Mouse (Mus musculus) retina, embryonic 14.5 days (tissue): Measurements from ENCODE around the gene Nrap.
A peak's percentile ranks its signal among the peaks of the same experiment; 100 is the strongest.

ENCODE experiments used
- DNase-seq: peaks from one replicate; pipeline ENCODE4 v3.0.0-alpha.2; 2015; ENCODE audit warnings: low spot score

Gene Nrap

GRCm38 (mm10) chr19:56396669-56397621 lies 7.1 kb upstream of the Nrap start, which contains the start of gene Casp7:
Casp7 (plus strand) TSS chr19:56397129.
- peak; percentile 63 for DNase-seq

GRCm38 (mm10) chr19:56396227-56396626 lies 6.4 kb upstream of the Nrap start:
- no peak for DNase-seq

GRCm38 (mm10) chr19:56395183-56395935 lies 5.5 kb upstream of the Nrap start:
- no peak for DNase-seq

- no peak for DNase-seq
Measured at GRCm38 (mm10) chr19:56393311-56393866, 3.6 kb upstream of the Nrap start.

DNA sequence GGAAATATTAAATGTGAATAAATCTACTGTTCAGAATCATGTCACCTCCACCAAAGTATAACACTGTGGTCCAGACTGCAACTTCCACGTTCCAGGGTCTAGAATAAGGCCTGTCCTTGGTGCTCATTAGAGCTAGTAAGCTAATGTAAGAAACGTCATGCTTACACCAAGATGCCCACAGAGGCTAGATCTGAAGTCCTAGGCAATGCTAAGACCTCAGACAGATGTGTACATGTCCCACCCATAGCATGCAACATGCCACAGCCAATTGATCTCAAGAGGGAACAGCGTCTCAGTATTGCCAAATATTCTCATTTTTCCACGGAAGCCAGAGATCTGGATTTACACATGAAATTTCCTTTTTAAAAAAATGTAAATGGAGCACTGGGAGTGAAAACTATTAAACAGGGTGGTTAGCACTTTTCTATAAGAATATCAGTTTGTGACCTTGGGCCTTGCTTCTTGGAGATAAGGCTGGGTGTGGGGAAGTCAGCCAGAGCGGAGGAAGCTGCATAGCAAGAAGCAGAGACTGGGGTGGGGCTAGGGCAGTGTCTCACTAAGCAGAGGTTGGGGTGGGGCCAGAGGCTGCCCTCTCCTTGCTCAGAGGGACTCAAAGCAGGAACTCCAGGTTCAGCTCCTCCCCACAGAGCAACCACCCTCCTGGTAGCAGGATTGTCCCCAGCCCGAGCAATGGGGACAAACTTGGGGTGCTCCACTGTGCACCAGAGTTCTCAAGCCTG lies 1.6 kb upstream of the Nrap start:
- no peak for DNase-seq

- no peak for DNase-seq
Measured at GRCm38 (mm10) chr19:56389176-56389575, 661 bp downstream of the Nrap start.

DNA sequence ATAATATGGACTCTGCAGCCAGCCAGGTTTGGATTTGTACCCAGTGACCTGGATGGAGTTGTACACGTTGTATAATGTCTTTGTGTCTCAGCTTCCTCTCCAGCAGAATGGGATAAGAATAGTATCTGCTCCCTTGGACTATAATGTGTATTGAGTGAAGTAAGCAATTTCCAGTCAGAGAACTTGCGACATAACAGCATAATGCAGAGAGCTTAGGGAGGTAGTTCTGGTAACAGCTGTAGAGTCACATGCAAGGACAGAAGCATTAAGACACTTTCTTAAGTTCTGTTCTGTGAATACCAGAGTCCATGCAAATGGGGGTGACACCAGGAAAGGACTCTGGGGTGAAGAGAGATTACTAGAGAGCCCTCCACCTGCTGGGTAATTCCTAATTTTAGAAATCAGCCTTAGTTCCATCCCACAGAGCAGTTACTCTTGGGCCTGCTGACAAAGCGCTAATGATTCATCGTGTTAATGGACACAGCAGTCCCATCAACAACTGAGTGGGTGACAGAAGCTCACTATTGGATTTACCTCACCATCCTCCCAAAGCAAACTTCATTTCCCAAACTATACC lies 2.0 kb downstream of the Nrap start:
- no peak for DNase-seq

- no peak for DNase-seq
Measured at GRCm38 (mm10) chr19:56386095-56386494, 3.7 kb downstream of the Nrap start.

DNA sequence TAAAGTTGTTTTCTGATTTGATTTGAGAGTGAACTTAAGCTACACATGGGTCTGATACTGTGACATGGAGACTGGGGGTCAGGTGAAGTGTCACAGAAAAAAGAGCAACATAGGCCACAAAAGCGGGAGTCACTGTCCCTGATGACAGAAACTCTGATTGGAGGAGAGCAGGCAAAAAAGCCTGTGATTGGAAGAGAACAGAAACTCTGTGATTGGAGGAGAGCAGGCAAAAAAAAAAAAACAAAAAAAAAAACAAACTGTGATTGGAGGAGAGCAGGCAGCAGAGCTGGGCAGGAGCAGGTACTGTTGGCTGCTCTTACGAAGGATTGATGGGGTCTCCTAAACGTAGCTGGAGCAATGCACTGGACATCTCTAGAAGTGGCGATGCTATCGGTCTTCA lies 4.3 kb downstream of the Nrap start:
- no peak for DNase-seq

GRCm38 (mm10) chr19:56381407-56381806 lies 8.4 kb downstream of the Nrap start:
- DNase-seq = no peak

DNA sequence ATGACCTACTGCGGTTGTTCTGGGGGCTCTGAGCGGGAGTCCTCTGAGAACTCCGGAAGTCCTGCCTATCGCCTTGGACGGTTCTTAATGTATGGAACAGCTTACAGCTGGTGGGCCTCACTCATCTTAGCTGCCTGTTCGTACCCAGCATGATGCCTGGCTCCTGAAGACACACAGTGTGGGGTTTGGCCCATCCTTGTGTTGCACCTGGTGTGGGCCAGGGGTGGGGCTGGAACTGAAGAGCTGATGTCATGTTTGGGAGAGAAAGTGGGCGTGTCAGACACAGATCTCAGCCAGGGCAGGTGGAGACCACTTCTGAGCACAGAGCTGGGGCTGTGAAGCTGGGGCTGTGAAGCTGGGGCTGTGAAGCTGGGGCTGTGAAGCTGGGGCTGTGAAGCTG lies 9.5 kb downstream of the Nrap start:
- DNase-seq = no peak

DNA sequence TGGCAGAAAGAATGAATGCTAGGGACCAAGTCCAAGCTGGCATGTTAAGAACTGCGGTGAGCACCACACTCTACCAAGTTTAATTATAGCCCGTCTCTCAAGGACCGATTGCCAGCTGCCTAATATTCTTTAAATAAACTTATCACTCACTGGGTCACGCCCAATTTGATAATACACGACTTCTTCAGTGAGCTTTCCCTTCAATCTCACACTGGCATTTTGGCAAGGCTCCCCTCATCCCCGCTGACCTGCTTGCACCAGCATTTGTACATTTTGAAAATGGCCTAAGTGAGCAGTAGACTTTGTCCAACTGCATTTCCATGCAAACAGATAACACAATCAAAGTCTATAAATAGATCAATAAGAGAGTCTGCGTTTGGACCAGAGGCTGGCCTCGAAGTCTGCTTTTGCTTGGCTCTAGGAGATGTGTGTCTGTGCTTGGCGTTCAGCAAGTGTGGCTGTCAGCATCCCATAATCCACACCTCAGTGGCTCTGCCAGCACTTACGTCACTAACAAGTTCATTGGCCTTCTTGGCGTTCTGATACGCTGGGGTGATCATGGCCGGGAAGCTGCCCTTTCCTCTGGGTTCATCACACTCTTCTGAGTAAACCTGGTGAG lies 11.2 kb downstream of the Nrap start:
- no peak for DNase-seq

DNA sequence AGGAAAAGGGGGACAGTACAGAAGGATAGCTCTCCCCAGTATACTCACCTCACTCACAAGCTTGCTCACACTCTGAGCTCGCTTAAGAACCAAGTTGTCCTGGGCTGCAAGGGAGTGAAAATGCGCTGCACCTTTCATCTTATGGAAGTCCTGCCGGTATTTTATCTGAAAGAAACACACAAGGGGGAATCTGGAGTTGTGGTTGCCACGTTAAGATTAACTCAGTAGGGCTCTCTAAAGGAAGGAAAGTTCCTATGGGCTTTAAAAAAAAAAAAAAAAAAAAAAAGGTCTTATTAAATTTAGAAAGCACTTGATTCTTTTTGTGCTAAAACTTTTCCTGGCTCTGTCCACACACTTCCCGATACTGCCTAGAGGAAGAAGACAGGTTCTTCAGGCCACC lies 11.8 kb downstream of the Nrap start:
- DNase-seq = no peak

DNA sequence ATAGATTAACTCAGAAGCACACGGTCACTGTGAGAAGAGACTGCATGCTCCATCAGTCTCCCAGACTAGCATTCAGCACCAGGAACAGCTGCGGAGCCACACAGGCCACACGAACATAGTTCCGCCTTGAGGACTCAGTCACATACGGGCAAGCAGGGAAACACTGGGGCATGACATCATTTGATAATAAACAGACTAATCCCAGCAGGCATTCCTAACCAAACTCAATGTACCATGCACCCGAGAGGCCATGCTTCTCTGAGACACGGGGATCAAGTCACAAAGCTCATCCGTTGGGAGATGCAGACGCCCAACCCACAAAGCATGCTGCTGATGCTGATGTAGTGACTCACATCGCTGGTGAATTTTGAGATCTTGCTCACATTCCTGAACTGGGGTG lies 15.8 kb downstream of the Nrap start:
- peak; percentile 53 for DNase-seq

GRCm38 (mm10) chr19:56373246-56373645 lies 16.6 kb downstream of the Nrap start:
- peak; percentile 60 for DNase-seq

- no peak for DNase-seq
Measured at GRCm38 (mm10) chr19:56372226-56372625, 17.6 kb downstream of the Nrap start.

GRCm38 (mm10) chr19:56370389-56371150 lies 19.3 kb downstream of the Nrap start:
- DNase-seq = no peak

DNA sequence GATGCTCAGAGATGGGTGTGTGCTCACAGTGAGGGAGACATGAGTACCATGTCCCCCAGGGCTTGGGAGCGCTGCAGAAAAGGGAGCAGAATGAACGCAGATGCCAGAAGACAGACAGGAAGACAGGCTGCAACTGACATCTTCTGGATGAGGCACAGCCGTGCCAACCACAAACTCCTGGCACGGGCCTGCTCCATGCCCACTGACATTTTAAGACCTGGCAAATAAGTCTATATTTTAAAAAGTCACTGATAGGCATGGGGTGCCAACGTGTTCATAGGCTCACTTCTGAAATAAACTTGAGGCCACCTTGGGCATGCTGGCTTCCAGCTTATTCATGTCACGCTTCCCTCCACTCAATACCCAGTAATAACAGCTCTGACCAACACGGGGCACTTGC lies 20.9 kb downstream of the Nrap start:
- no peak for DNase-seq

DNA sequence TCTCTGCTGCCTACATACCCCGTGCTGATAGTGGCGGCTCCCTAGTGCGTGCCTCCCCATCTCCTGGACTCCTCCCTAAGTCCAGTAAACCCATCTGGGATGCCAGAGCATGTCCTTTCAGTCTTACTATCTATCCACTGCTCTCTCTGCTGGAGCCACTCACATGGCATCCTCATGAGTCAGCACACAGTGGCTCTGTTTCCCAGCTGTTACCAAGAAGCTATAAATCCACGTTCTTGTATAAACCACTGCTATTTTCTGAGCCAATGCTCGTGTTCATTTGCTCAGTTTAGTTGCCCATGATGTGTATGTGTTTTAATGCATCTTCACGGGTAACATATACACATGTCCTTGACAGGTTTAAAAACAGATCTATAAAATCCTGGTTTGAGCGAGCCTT lies 22.1 kb downstream of the Nrap start:
- no peak for DNase-seq

- no peak for DNase-seq
Measured at GRCm38 (mm10) chr19:56366625-56367024, 23.2 kb downstream of the Nrap start.
